Mouse (Mus musculus) embryo, embryonic 11.5 days (tissue): ENCODE measurements around the gene Sertad2.

Experiments used
- DNase-seq: peaks from one replicate; pipeline ENCODE4 v3.0.0-alpha.2; 2012; ENCODE audit warnings: low read depth, low spot score

Sertad2 gene

GRCm38 (mm10) chr11:20644166-20644565 is 101.1 kb downstream of the Sertad2 start:
- no peak for DNase-seq

DNA sequence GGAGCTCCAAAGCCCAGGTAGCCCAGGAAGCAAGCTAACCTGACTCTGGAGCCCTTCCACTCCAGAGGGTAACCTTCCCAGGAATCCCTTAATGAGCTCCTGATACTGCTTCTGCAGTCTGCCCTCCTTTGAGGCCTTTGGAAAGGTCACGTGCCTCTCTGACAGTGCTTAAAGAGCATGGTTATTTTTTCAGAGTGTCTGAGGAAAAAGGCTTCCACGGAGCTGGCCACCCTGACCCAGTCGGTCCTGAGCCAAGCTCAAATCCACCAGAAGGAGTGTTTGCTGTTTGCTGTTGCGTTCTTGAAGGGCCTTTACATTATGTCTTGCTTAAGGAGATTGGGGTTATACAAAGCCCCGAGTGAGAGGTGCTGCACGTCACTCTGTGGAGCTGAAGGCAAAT is 101.8 kb downstream of the Sertad2 start:
- no peak for DNase-seq

- no peak for DNase-seq
These were observed 102.5 kb downstream of the Sertad2 start for GRCm38 (mm10) chr11:20645521-20645920.

DNA sequence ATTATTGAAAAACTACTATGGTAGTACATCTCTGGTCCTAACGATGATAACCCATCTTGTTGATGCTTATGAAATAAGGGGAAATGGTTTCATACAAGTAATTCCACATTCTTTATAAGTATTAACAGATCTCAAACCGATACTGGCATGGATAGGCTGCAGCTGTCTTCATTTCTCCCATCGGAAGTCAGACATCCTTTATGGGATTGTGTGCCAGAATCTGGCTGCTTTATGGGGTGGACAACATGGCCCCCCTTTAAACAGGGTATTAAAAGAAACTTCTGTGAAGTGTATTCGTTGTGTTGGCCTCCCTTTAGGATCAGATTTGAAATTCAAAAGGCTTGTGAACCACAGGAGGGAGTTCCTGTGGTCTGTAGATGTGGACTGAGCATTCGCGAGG is 103.1 kb downstream of the Sertad2 start:
- DNase-seq, result no peak

DNA sequence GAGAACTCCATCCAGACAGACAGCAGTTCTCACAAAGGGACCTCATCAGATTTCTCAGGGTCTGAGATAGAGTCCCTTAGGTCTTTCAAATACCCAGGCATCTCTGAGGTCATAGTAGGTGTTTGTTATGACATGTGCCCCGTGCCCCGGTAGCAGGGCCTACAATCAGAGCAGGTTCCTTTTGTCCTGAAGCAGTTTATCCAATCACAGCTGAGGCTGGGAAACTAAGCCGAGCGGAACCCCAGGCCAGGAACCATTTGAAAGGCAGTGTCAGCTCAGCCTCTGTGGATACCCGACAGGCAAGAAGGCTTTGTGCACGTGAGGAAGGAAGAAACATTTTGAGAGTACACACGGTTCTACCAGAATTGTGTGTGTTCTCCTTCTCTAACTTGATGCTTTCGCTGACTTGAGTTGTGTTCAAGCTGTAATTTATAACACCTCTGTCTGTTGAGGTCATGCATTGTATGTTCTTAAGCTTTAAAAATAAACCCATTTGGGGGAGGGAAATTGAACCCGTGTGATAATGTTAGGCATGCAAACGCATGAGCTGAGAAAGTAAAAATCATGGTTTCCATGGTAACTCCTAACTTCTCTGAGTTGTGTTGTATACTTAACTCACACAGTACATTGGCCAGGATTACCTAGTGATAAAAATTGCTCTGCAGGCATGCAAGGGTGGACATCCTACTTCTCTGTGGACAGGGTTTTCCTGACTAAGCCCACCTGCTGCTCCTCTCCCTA is 104.1 kb downstream of the Sertad2 start:
- no peak for DNase-seq

DNA sequence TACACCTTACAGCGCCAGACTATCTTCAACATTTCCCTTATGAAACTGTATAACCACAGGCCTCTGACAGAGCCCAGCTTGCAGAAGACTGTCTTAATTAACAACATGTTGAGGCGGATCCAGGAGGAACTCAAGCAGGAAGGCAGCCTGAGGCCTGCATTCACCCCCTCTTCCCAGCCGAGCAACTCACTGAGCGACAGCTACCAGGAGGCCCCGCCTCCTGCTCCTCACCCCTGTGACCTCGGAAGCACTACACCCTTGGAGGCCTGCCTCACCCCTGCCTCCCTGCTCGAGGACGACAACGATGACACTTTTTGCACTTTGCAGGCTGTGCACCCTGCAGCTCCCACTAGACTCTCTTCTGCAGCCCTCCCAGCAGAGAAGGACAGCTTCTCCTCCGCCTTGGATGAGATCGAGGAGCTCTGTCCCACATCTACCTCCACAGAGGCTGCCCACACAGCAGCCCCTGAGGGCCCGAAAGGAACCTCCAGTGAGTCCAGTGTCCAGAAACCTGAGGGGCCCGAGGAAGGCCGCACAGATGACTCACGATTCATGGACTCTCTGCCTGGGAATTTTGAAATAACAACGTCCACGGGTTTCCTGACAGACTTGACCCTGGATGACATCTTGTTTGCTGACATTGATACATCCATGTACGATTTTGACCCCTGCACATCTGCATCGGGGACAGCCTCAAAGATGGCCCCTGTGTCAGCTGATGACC is 105.0 kb downstream of the Sertad2 start:
- no peak for DNase-seq

DNA sequence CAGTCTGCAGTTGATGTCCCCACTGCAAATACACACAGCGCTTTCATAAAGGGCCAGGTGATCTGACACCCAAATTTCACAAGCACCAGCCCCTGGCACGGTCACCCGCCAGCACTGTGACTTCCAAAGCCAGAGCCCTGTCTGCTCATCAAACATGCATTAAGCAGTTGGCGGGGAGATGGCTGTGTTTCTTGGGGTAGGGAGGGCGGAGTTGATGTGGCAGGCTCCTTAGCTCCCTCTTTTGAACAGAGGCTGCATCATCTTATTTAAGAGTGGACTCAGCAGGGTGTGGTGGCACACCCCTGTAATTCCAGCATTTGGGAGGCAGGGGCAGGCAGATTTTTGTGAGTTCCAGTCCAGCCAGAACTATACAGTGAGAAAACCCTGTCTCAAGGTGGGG is 106.4 kb downstream of the Sertad2 start:
- DNase-seq, result no peak

DNA sequence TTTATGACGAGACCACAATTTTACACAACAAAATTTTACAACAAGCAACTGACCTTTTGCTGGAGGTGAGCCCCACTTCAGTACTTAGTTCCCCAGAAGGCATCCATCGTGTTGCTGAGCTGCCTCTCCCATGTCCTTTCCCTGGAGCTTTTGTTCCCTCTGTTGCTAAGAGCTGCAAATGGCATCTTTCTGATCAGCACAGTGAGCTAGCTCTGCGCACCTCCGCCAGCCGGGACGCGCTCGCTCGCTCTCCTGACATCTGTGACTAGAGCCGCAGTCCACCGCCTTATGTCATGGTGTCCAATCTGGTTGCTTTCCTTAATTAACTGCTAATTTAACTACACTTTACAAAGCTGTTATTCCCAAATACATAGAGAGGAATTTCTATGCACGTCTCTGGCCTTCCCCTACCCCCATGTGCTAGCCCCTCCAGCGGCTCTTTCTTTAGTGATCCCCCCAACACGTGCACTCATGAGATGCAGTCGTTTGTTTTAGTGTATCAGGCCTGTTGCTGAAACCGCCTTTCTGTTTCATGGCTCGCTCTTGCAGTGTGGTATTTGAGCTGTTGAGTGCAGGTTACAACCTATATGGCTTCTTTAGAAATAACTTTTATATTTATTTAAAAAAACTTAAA is 107.1 kb downstream of the Sertad2 start:
- no peak for DNase-seq

DNA sequence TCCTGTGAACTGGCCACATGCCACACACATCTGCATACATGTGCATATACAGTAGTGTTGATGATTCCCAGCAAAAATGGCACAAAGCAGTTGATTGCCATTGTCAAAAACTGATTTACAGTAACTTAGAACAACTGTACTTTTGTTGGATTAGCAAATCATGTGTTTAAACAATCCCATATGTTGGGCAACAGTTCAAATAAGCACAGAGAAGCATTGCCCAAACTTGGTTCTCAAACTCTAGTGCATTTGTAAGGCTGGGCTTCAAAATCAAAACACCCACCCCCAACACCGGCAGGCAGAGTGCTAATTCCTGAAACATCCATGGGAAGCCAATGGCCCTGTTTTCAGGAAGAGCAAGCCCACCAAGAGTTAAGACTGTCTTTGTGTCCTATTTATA is 108.1 kb downstream of the Sertad2 start:
- no peak for DNase-seq

- DNase-seq, result no peak
These were observed 113.0 kb downstream of the Sertad2 start for GRCm38 (mm10) chr11:20655795-20656710.

- DNase-seq, result no peak
These were observed 113.6 kb downstream of the Sertad2 start for GRCm38 (mm10) chr11:20656711-20657057.

GRCm38 (mm10) chr11:20659094-20659493 is 116.0 kb downstream of the Sertad2 start:
- no peak for DNase-seq

DNA sequence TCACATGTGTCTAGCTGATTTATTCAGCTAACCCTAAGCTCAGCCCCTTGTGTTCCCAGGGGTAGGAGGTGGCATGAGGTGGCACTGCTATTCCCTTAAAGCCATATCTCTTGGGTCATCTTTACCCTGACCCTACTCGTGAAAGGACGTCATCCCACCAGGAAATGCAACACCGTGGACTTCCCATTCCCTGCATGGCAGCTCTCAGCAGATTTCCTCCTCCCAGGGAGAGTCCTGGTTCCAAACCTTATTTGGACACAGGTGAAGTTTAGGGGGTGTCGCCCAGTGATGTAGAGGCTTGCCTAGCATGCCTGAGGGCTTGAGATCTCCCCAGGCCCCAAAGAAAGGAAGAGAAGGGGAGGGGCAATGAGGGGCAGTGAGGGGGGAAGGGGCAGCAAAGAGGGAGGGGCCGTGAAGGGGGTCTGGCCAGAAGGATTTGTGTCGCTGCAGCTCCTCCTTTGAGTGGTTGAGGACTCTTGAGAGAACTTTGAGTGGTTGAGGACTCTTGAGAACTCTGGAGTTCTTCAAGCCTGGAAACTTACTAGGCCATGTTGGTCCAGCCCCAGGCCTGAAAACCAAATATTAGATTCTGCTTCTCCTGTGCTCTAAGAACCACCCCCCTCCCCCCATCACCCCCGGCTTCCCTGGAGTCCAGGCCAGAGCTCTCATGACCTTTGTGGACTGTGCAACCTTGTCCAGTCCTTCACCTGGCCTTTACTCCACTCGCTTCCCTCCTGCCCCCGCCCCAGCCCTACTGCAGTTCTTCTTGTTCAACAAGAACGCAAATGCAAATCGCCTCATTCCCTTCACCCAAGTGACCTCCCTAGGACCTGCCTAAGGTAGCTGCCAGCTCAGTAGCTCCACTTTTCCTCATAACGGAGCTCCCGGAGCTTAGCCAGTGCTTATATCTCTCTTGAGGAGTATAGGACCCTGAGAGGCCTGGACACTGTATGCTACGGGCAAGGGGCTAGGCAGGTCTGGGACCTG is 117.4 kb downstream of the Sertad2 start:
- no peak for DNase-seq

GRCm38 (mm10) chr11:20661652-20662051 is 118.6 kb downstream of the Sertad2 start:
- DNase-seq, result no peak

DNA sequence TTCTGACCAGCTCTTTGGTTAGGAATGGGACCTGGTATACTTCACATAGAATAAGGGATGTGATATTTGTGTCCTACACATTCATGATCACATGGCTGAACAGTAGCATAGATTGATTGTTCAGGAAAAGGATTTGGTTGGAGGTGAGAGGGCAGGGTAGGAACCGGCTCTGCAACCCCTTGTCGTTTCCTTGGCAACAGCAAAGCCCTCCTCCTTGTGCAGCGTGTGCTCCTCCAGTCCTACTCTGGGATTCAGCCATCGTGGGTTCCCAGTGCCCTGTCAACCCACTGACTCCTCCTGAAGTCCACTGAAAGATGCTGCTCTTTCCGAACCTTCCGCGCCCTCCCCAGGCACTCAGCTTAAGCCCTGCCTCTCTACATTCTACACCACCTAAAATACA is 119.8 kb downstream of the Sertad2 start:
- DNase-seq, result no peak

- no peak for DNase-seq
These were observed 120.6 kb downstream of the Sertad2 start for GRCm38 (mm10) chr11:20663580-20664198.

GRCm38 (mm10) chr11:20664878-20665277 is 121.8 kb downstream of the Sertad2 start:
- DNase-seq, result no peak

DNA sequence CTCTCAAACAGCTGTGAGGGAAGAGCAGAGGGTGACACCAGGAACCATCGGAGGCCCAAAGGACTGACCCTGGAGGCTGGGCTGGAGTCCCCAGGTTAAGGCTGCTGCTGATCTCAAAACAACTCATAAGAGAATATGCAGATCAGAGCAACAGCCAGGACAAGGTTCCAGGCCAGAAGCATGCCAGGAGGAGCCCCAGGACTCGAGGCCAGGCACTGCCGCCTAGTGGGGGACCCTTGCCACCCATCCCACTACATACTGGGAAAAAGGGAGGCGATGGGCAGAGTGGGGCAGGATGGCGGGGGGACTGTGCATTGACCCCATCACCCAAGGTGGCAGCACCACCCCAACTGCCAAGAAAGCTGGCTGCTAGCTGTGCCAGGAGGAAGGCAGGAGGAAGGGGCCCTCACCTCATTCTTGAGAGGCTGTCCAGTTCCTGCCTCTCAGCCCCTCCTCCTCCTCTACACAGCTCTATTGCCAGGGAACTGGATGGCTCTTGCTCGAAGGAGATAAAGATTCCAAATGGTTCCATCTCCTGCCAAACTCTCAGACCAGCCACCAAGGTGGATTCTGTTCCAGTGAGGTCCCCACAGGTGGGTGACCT is 128.8 kb downstream of the Sertad2 start:
- DNase-seq, result no peak

DNA sequence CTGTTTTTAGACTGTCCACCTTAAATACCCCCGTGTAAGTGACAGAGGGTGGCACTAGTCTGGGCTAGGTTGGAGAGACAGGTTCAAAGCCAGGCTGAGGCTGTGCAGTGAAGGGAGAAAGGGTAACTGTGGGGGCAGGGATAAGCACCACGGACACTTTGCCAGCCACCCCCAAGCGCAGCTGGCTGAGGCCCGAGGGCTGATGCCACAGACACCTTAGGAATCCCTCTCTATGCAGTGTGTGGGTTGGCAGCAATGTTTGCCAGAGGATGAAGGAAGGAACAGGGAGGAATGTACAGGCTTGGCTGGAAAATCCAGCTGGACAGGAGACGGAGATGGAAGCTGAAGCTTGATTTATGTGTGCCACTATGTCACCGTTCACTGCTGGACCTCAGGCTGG is 129.5 kb downstream of the Sertad2 start:
- no peak for DNase-seq

GRCm38 (mm10) chr11:20679396-20679795 is 136.3 kb downstream of the Sertad2 start:
- DNase-seq, result no peak
